Mouse (Mus musculus) WW6 (cell line): ENCODE results near the gene Uggt1.

Experiments
- DNase-seq: peaks from one replicate; pipeline ENCODE4 v3.0.0-alpha.2; 2013; ENCODE audit warnings: low read depth, low spot score

Gene Uggt1

DNA sequence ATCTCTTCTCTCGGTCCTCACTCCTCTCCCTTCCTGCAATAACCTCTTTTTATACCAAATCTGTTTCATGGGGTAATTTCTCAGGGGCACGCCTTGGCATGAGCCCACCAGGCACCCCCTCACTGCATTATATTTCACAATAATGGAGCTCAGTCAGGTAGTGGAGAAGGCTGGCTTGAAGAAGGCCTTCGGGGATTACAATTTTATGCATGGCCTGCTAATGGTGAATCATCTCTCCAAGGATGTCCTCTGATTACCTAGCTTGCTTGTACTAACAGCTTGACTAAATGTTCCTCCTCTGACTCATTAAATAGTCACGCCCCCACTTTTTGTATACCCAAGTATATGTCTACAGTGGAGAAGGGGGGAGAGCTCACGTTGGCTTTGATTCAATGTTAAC is 128.0 kb downstream of the Uggt1 start:
- DNase-seq = no peak

DNA sequence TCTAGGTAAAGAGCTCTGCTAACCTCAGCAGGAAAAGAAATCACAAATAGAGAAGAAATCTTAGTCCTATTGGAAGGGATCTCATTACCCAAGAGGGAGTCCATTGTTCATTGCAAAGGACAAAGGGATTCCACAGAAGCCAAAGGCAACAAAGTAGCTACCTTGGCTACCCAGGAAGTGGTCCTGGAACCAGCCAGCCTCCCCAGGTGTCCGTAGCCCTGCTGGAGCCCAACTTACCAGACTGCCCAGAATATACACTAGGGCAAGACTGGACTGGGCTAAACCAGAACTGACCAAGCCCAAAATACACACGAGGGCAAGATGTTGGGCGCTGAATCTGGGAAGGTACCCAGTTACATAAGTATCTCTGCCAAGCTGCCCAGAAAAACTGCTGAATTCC is 129.7 kb downstream of the Uggt1 start:
- no peak for DNase-seq

DNA sequence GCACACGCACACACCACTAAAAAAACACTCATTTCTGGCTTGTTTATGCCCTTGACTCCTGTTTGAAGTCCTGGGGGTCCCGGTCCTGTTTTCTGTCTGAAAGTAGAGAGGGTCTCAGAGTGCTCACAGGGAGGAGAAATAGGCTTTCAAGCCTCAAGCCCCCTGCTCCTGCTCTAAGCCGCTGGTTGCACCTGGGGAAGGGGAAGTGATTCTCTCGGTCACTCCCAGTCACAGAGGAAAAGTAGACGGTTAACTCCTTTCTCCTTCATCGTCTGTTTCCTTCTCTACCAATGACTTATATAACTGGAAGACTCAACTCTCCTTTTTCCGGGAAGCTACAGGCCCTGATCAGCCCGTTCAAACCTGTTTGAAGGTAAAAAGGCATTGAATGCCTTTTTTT is 130.8 kb downstream of the Uggt1 start:
- DNase-seq = no peak

DNA sequence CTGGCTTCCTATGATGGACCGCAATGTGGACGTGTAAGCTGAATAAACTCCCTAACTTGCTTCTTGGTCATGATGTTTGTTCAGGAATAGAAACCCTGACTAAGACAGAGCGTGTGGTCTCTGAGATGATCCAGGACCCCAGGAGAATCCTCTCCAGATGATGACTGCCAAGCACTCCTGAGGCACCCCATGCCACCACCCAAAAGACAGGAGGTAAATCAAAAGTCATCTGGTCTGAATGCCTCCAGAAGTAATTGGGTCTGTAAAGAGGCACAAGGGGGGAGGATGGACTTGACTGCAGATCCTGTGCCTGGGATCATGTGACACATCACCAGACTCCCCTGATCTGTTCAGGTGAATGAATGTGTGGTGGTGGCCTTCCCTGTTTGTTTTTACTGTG is 131.9 kb downstream of the Uggt1 start:
- DNase-seq = no peak

DNA sequence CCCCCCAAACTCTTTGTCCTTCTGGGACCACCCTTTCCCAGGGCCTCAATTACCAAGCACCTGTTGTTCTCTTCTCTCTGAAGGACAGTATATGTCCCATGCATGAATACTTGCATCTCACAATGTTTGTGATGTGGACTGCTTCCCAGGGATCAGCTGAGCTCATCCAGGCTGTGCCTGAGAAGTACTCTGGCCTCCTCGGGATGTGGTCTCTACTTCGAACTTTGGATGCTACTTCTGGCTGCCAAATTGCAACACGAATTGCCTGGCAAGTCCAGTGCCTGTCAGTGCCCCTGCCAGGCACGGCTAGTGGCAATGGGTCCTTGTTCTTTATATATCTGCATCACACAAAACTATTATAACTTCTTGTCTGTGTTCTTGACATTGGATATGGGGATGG is 134.5 kb downstream of the Uggt1 start:
- no peak for DNase-seq

DNA sequence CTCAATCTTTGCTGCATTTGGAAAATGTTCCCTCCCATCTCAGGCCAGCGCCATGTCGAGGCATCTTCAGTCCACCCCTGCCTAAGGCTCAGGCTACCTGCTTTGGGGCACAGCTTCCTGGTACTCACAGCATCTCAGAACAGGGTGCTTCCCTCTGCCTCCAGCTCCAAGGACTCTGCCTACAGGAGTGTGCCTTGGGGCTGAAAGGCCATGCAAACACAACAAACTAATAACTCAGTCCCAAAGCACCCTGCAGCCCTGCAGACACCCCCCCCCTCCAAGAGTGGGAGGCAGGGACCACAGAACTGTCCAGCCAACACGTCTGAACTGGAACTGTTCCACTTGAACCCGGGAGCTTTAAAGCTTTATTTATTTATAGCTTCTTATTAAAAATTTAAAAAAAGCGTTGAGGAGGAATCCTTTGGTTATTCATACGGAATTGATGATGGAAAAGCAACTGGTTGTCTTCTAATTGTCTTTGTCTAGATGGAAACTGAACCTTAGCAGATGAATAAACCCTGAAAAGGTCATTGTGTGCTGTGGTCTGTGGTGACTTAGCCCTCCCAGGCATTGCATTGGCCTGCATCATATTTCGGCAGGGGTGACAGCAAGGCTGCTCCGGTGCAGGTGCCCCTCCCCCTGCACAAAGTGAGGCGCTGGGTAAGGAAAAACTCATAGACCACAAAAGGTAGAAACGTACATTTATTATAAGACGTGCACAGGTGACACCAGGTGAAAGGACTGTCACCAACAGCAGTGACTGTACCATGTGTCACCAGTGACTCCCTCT is 138.4 kb downstream of the Uggt1 start:
- DNase-seq = no peak

DNA sequence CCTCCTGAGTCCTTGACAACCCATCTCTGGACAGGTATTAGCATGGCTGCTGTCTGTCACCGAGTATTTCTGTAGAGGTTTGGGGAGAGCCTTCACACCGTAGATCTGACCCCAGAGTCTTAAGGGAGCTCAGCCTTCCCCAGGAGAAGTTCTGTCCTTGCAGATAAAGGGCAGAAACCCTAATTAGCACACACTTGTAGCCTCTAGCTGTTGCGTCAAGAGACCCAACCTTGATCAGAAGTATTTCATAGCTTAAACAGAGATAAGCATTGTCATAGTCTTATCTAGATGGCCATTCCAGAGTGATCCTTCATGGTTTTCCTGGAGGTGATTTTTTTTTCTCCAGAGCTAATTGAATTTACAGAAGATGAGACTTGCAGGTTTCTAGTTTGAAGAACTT is 144.1 kb downstream of the Uggt1 start:
- no peak for DNase-seq

DNA sequence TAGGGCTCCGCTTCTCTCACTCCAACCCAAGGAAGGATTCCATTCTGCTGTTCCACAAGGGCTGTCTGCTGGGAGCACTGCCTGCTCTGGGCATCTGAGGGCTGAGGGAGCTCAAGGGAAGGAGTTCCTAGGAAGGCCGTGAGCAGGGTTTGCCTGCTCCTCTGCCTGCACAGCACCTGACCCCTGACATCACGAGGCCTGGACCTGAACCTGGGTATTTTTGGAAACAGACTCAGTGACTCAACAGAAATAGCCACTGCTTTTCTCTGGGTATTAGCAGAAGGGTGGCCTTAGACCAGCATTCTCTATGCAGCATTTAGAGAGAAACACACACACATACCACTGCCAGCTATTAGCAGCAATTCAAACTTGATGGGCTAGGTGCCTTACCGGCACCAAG is 146.1 kb downstream of the Uggt1 start:
- DNase-seq = no peak

DNA sequence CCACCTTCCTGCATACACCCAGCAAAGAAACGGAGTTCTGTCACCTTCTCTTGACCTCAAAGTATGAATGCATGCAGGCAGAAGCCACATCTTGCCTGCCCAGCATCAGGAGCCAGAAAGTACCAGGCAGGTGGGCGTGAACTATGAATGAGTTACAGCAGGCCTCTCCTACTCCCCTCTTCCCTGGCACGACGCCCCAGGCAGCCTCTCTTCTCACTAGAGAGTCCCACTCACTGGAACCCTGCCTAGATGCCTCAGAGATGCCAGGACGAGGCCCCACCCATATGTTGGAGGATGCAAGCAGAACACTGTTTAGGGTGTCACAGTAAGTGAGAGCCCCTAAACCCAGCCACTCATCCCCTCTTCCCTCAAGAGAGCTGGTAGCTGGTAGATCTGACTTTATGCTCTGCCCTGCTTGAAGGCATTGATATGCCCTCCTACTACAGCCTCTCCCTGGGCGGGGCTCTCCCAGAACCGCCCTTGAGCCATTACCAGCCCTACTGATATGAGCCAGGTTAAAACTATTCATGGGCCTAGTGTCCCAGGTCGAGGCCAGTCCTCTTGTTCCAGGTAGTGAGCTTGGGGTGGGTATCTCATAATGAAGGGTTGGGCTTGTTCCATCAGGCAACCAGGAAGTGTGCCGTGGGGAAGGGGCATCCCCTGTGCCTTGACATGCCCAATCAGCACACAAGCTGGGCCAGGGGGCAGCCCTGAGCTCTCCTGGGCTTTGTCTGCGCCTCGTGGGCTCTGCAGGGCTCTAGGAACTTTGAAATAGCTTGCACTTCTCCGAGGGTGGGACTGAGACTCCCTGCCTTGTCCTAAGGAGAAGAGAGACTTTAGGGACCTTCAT is 148.9 kb downstream of the Uggt1 start:
- DNase-seq = no peak

DNA sequence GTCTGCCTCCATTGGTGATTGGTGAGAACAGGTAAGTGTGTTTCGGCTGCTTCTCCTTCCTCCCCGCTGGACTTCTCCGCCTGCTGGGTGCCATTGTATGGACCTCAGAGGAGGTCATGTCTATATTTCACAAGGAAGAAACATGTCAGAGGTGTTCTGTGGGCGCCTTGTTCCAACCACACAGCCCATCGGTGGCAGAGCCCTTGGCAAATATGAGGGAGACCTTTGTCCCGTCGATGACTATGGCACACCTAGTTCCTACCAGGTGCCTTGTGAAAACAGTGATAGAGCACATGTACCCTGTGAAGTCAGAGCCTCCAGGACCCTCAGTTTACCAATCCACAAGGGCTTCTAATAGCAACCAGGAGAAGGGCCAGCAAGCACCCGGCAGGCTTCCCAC is 150.8 kb downstream of the Uggt1 start:
- no peak for DNase-seq

DNA sequence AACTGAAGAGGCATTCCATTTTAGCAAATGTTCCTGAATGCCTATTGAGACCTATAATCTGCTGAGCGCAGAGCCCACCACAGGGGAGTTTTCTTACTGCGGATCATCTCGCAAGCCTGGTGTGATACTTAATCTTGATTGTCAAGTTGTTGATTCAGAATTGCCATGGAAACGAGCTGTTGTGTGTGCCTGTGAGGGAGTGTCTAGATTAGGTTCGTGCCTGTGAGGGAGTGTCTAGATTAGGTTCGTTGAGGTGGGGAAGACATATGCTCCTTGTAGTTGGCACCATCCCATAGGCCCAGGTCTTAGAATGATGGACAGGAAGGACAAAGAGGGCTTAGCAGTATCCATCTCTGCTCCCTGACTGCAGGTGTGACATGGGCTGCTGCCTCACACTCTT is 153.3 kb downstream of the Uggt1 start:
- no peak for DNase-seq

DNA sequence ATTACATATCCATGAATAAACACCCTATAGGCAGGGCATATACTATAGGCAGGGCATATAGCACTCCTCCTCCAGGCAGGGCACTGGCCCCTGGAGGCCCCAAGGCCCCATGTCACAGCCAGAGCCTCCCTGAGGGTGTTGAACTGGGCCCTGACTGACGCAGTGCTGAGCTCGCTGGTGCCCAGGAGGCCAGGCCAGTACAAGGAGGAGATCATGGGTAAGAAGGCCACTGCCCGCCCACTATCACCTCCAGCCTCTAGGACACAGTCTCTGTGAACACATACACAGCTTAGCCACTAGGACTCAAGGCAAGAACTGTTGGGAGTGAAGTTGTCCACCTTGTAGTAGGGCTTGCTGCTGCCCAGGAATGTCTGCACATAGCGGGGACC is 153.8 kb downstream of the Uggt1 start:
- no peak for DNase-seq
